Mouse (Mus musculus) ovary, postnatal 36 days (tissue): ENCODE data around the gene Bcat1.

Experiments
- DNase-seq: peaks from one replicate; pipeline ENCODE4 v3.0.0; 2022; ENCODE audit warnings: low spot score, mixed read lengths

Bcat1 gene

DNA sequence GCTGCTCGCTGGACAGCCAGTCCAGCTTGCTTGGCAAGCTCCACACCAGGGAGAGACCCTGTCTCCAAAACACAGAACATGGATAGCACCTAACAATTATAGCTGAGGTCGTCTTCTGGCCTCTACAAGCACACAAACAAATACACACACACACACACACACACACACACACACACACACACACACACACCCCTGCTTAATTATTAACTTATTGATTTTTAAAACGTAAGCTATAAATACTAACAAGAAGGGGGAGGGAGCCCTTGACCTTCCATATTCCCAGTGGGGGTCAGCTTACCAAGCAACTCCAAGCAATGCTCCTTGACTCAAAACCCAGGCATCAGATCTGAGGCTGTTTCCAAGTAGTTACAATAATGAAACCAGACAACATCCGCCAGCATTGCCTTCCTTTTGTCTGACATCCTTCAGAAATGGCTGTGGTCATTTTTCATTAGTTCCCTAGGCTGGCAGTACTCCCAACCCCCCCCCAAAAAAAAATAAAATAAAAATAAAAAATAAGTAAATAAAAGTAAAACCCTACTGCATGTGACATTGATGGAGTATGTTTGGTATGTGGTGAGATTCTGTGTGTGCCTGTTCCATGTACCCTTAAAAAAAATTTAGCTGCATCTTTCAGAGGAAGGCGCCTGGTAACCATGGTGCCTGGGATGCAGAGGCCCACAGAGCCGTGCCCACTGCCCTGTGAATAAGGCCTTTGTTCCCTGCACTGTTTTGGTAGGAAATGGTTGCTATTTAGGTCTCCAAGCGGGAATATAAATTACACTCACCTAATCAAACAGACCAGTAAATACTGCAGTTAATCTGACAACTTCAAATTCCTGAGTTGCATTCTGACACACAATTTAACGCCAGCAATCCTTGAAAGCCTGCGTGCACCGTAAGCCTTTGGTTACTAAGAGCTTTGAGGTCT lies 131.3 kb downstream of the Bcat1 start:
- DNase-seq, result no peak
